Mouse (Mus musculus) kidney, adult 18-20 months (tissue): ENCODE measurements around the gene Olfr507.
"Not testable (repeated sequence)": the region's sequence is repeated elsewhere in the genome, so short reads cannot be mapped to it uniquely, and the experiment has no call there.

Experiments
- DNase-seq: peaks from one replicate; pipeline ENCODE4 v3.0.0; 2021

Olfr507 gene

GRCm38 (mm10) chr7:108621514-108621913 is at the start of gene Olfr507:
TSS of gene Olfr507 (plus strand) at chr7:108621814.
- no peak for DNase-seq

- no peak for DNase-seq
Measured at GRCm38 (mm10) chr7:108589797-108590196, 31.8 kb upstream of the Olfr507 start.

- not testable (repeated sequence) for DNase-seq
Measured at GRCm38 (mm10) chr7:108601916-108602315, 19.7 kb upstream of the Olfr507 start.

- DNase-seq = no peak
Measured at GRCm38 (mm10) chr7:108610487-108610886, 11.1 kb upstream of the Olfr507 start, which contains the start of gene Olfr506. TSS of gene Olfr506 (plus strand) at chr7:108610787.

- no peak for DNase-seq
Measured at GRCm38 (mm10) chr7:108614110-108614509, 7.5 kb upstream of the Olfr507 start.

- DNase-seq = not testable (repeated sequence)
Measured at GRCm38 (mm10) chr7:108616781-108617180, 4.8 kb upstream of the Olfr507 start.

GRCm38 (mm10) chr7:108629694-108630093 is 8.1 kb downstream of the Olfr507 start, which contains the start of gene Olfr508:
TSS of gene Olfr508 (plus strand) at chr7:108629994.
- no peak for DNase-seq

GRCm38 (mm10) chr7:108651806-108652205 is 30.2 kb downstream of the Olfr507 start, which contains the start of gene Olfr509:
TSS of gene Olfr509 (minus strand) at chr7:108651906.
- no peak for DNase-seq

GRCm38 (mm10) chr7:108662419-108662818 is 40.8 kb downstream of the Olfr507 start:
- DNase-seq = no peak

- DNase-seq = no peak
Measured at GRCm38 (mm10) chr7:108666118-108666517, 44.5 kb downstream of the Olfr507 start, which contains the start of gene Olfr510. TSS of gene Olfr510 (plus strand) at chr7:108666418.

- DNase-seq = no peak
Measured at GRCm38 (mm10) chr7:108671058-108671457, 49.4 kb downstream of the Olfr507 start.
